Mouse (Mus musculus): ENCODE results near the gene Tln1.

DNA sequence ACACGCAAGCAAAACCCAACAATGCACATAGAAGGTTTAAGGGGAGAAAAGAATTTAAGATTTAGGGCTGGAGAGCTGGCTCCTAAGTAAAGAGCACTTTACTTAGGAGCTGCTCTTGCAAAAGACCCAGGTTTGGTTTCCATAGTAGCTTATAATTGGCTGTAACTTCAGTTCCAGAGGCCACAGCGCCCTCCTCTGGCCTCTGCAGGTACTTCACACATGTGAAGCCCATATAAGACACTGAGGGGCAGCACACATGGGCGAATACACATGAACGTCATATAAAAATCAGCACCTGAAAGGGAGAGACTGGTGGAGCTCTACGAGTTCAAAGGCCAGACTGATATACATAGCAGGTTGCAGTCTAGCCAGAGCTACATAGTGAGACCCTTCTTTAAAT is 34.6 kb downstream of the Tln1 start:
- TF ChIP-seq POLR2A (IDR thresholded peaks at IDR 0.05; ENCODE audit: control insufficient read depth, low read depth, low read length) = no peak
- TF ChIP-seq CTCF (IDR thresholded peaks at IDR 0.05; ENCODE audit: control insufficient read depth, insufficient read depth, insufficient replicate concordance, low read depth, low read length) = peak; percentile 75; the same call in 1 of the 2 replicates
